In genomic region chr11:31170052-31170646, GRCm38 (mm10) we compare ENCODE assay signal across 9 mouse cellular contexts. TPM values are rescaled to one million over a fixed set of nuclear protein-coding genes. Genes with fewer than 3 reads are reported as not detected.
DNase-seq lines count a peak whose midpoint lies in the region; ATAC-seq lines count a peak whose summit lies in the region.
"Had no signal": no experiment of that assay in that cellular context is flagged by ENCODE, and none has a peak within 500 bp of the region (broad histone marks: within the 10 kb centered on the region; RNA-seq: fewer than 3 reads in every experiment).

No protein-coding gene starts in this region.

- peak overlapping the region; percentile 64 for H3K4me2 ChIP-seq in hindbrain, embryonic 11.5 days (replicated peaks; ENCODE audit: low read depth, low read length)

- intact Hi-C loops in left cerebral cortex, postnatal 4 days (cut with DNase I) = no loop called here
- intact Hi-C loops in left cerebral cortex, postnatal 36 days (cut with DNase I) = no loop called here

- H3K9me3 ChIP-seq in hindbrain, embryonic 11.5 days (ENCODE audit: control insufficient read depth, low read length) = no peaks in the 10 kb centered on the region
- H3K9me3 ChIP-seq: G1E had no signal

- no peaks in the 10 kb centered on the region for H3K27me3 ChIP-seq in hindbrain, embryonic 11.5 days (ENCODE audit: control insufficient read depth, insufficient read depth, low read length)

- WGBS in hindbrain, embryonic 11.5 days = 9% methylated on average over 3 of the region's 4 CpGs

- no peak overlapping the region for H3K9ac ChIP-seq in hindbrain, embryonic 11.5 days (ENCODE audit: low read depth, low read length)

- H3K27ac ChIP-seq in hindbrain, embryonic 11.5 days (ENCODE audit: low read depth, low read length) = no peak overlapping the region

- peak; percentile 7 for DNase-seq in left cerebral cortex, postnatal 4 days
- no peak for DNase-seq in left cerebral cortex, postnatal 36 days (ENCODE audit: low spot score in 2 of 2)
- DNase-seq in hindbrain, embryonic 11.5 days (ENCODE audit: low spot score) = no peak
- peak; percentile 16 for DNase-seq in lung, postnatal 36 days
- peak; percentile 47 to 70 for DNase-seq in spleen, postnatal 36 days (ENCODE audit: low spot score in 2 of 2)
- DNase-seq in urinary bladder, postnatal 36 days (ENCODE audit: low spot score in 2 of 2) = no peak
- no peak for DNase-seq in kidney, adult 8-10 months

- H3K36me3 ChIP-seq in hindbrain, embryonic 11.5 days (ENCODE audit: control insufficient read depth, insufficient read depth, low read length) = no peaks in the 10 kb centered on the region
- H3K36me3 ChIP-seq: G1E had no signal

- H3K4me1 ChIP-seq in hindbrain, embryonic 11.5 days (replicated peaks; ENCODE audit: control insufficient read depth, insufficient read depth, low read length) = no peaks in the 10 kb centered on the region

- no peak overlapping the region for H3K4me3 ChIP-seq in hindbrain, embryonic 11.5 days (ENCODE audit: low read depth, low read length)

- ATAC-seq in erythroblast, adult 5-6 weeks (replicated peaks; ENCODE audit: low FRiP score, poor library complexity, severe bottlenecking) = peak; percentile 90
- ATAC-seq in hindbrain, embryonic 11.5 days (ENCODE audit: low FRiP score) = 0 out of 2 replicates have a peak, but pooled peaks have one; percentile 7

RNA-seq across cellular contexts. Expression of gene Gm17332, which starts 12.1 kb away (rescaled TPM):
- total RNA-seq in left cerebral cortex, postnatal 4 days (2021) = not detected
- not detected for total RNA-seq in left cerebral cortex, postnatal 36 days (2021)
- total RNA-seq in erythroblast, adult 5-6 weeks (2015; ENCODE audit: low replicate concordance) = not detected in 2 replicates
- not detected in 2 replicates for total RNA-seq in erythroblast, adult 5-6 weeks (2017; ENCODE audit: low replicate concordance)
- not detected in 2 replicates for polyA plus RNA-seq in hindbrain, embryonic 11.5 days (2014; fragmentation: Nextera tagmentation; extraction: Ambion mirVana)
- total RNA-seq: G1E had no signal
- polyA plus RNA-seq: G1E had no signal

Comparison
In these comparisons a context has a peak if more than half of its experiments do, and no peak if none do; other contexts are left out.
1. DNase-seq: peak in left cerebral cortex, postnatal 4 days (single experiment), lung, postnatal 36 days (single experiment) and spleen, postnatal 36 days (2 of 2); none in left cerebral cortex, postnatal 36 days (0 of 2), hindbrain, embryonic 11.5 days (single experiment), urinary bladder, postnatal 36 days (0 of 2) and kidney, adult 8-10 months (0 of 2).